Mouse (Mus musculus) embryonic facial prominence, embryonic 12.5 days (tissue): ENCODE measurements around the gene Fsip1. TPM values are rescaled to one million over a fixed set of nuclear protein-coding genes. Genes with fewer than 3 reads are reported as not detected.

Source experiments
- ATAC-seq: fragments of 200-750 bp; cut with Nextera tagmentation; 2 replicates; pipeline ENCODE4 v1.8.0; 2017; ENCODE audit not compliant: insufficient number of reproducible peaks, insufficient read depth, low FRiP score, low TSS enrichment
- H3K27ac ChIP-seq: fragments of 300-500 bp; sonication (generic); 2 replicates; pipeline ENCODE4 v1.5.1; 2016; ENCODE audit warnings: mild to moderate bottlenecking
- H3K27me3 ChIP-seq: fragments of 300-500 bp; sonication (generic); 2 replicates; pipeline ENCODE4 v1.6.1; 2016; ENCODE audit warnings: mild to moderate bottlenecking, moderate library complexity
- H3K36me3 ChIP-seq: fragments of 300-500 bp; sonication (generic); 2 replicates; pipeline ENCODE4 v1.6.1; 2016; ENCODE audit warnings: mild to moderate bottlenecking
- H3K4me1 ChIP-seq: fragments of 300-500 bp; sonication (generic); 2 replicates; pipeline ENCODE4 v1.6.1; 2016
- H3K4me2 ChIP-seq: fragments of 300-500 bp; sonication (generic); replicated peaks from 2 replicates; pipeline ENCODE4 v1.6.1; 2016; ENCODE audit warnings: mild to moderate bottlenecking, moderate library complexity
- H3K4me3 ChIP-seq: fragments of 300-500 bp; sonication (generic); 2 replicates; pipeline ENCODE4 v1.5.1; 2016; ENCODE audit warnings: mild to moderate bottlenecking
- H3K9ac ChIP-seq: fragments of 300-500 bp; sonication (generic); 2 replicates; pipeline ENCODE4 v1.6.1; 2016; ENCODE audit warnings: mild to moderate bottlenecking, moderate library complexity
- H3K9me3 ChIP-seq: fragments of 300-500 bp; sonication (generic); 2 replicates; pipeline ENCODE4 v1.6.1; 2016; ENCODE audit warnings: mild to moderate bottlenecking, moderate library complexity
- WGBS: fragments of 180-500 bp; shearing (Covaris S2); methylation state at CpG from one replicate; pipeline ENCODE4 v1.1.7; 2016; 5-methylcytosine and 5-hydroxymethylcytosine counted together
- polyA plus RNA-seq: library from polyadenylated mRNA; unstranded; fragments of >200 nt; fragmentation: Nextera tagmentation; extraction: Ambion mirVana; gene quantifications from 2 replicates; pipeline ENCODE4 v1.2.1, GENCODE M21; 2016

The Fsip1 gene
- polyA plus RNA-seq, 1 experiment from 2014 or later = 1.9 TPM

DNA sequence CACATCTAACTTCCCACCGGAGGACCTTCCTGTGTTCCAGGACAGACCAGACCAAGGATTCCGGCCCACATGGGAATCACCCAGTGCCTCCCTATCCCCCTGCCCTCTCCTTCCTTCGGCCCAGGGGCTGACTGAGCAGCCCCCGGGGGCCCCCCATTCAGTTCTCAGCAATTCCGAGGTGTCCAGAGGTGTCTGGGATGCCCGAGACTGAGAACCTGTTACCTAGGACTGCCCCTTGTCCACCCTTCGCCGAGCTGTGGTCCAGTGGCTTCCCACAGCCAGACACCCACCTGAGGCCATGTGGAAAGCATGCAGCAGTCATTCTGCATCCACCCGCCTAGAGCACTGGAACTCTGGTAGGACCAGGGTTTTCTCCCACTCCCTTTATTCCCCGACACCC lies 115.1 kb downstream of the Fsip1 start:
- no peak for ATAC-seq
- H3K4me1 ChIP-seq = no peaks in the 10 kb centered on the region
- WGBS = 92% methylated on average over 10 of the region's 10 CpGs
- H3K9me3 ChIP-seq = no peaks in the 10 kb centered on the region
- no peaks in the 10 kb centered on the region for H3K27me3 ChIP-seq
- no peak overlapping the region for H3K27ac ChIP-seq
- H3K4me2 ChIP-seq = no peak overlapping the region
- no peak overlapping the region for H3K4me3 ChIP-seq
- no peaks in the 10 kb centered on the region for H3K36me3 ChIP-seq
- H3K9ac ChIP-seq = no peak overlapping the region

DNA sequence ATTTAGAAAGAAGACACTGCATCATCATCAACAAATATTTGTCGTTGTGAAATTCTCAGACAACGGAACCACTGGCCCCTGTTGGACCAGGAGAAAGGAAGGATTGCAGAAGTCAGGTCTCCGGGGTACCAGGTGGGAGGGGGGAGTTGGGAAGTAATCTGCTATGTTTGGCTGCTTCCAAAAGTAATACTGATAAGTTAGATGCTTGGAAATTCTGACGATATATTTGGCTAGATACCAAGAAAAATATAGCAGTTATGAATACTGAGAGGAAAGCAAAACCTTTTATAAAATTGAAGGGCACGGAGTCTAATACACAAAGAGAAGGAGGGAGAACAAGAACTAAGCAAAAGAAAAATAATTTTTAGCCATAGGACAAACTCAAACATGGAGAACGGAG lies 117.5 kb downstream of the Fsip1 start:
- Histone ChIP-seq H3K27me3 (no peaks in the 10 kb centered on the region), H3K36me3 (no peaks in the 10 kb centered on the region)

DNA sequence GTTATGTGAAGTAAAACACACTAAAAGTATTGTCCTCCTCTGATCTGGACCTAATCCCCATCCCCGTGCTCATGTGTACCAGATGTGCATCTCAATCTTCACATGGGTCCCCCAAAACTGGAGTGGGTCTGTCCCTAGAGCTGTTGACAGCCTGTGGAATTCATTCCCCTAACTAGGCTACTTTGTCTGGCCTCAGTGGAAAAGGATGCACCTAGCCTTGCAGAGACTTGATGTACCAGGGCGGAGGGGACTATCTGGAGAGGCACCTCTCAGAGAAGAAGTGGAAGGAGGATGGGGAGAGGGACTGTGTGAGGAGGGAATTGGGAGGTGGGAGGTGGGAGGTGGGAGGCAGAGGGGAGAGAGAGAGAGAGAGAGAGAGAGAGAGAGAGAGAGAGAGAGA lies 119.0 kb downstream of the Fsip1 start:
- Histone ChIP-seq H3K4me3 (no peak overlapping the region), H3K4me1 (no peaks in the 10 kb centered on the region), H3K27ac (no peak overlapping the region), H3K4me2 (no peak overlapping the region), H3K9me3 (no peaks in the 10 kb centered on the region), H3K9ac (no peak overlapping the region), H3K27me3 (no peaks in the 10 kb centered on the region), H3K36me3 (no peaks in the 10 kb centered on the region)
- WGBS = 76% methylated on average over 2 of the region's 2 CpGs
- ATAC-seq = no peak

More for the DNA sequence above, 117.5 kb downstream of the Fsip1 start:
- H3K9ac ChIP-seq = no peak overlapping the region
- H3K27ac ChIP-seq = no peak overlapping the region
- H3K4me1 ChIP-seq = no peaks in the 10 kb centered on the region
- ATAC-seq = no peak
- 75% methylated on average over 6 of the region's 6 CpGs for WGBS
- no peak overlapping the region for H3K4me3 ChIP-seq
- H3K4me2 ChIP-seq = no peak overlapping the region
- no peaks in the 10 kb centered on the region for H3K9me3 ChIP-seq

DNA sequence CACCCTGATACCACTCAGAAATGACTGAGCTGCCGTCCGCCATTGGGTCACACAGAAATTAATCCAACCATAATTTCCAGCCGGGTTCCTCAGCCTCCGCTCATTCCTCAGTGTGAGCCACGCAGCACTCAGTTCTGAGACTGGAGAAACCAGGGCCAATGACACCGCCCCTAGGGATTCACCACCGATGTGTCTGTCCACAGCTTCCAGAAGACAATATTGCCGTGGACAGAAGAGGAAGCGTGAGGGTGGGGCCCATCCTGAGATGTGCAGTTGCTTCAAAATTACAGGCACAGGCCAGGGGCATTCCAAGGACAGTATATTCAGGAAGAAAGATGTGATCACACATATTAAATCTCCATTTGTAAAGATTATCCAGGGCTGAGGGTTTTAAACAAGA lies 119.7 kb downstream of the Fsip1 start:
- Histone ChIP-seq H3K27me3 (no peaks in the 10 kb centered on the region), H3K9ac (no peak overlapping the region), H3K4me3 (no peak overlapping the region), H3K9me3 (no peaks in the 10 kb centered on the region), H3K4me2 (no peak overlapping the region), H3K36me3 (no peaks in the 10 kb centered on the region), H3K4me1 (no peaks in the 10 kb centered on the region), H3K27ac (no peak overlapping the region)
- WGBS = 80% methylated on average over 9 of the region's 9 CpGs
- no peak for ATAC-seq

DNA sequence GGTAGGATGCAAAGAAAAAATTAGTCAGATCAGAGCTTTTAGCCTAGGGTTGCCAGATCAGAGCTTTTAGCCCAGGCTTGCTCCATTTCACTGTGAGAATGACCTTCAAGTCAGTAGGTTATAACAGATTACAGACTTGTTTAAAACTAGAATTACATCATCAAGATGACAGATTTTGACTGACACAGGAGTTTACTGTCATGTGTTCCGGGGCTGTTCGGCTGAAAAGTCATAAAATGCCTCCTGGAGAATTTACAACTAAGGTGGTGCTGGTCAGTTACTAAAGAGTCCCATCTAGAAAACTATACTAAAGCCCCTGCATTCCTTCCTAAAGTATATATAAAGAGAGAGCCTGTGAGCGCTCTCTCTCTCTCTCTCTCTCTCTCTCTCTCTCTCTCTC lies 128.5 kb downstream of the Fsip1 start:
- Histone ChIP-seq H3K4me3 (no peak overlapping the region), H3K27me3 (no peaks in the 10 kb centered on the region), H3K36me3 (peaks cover 28% of the 10 kb centered on the region), H3K4me2 (no peak overlapping the region), H3K9ac (no peak overlapping the region), H3K4me1 (no peaks in the 10 kb centered on the region), H3K9me3 (no peaks in the 10 kb centered on the region), H3K27ac (no peak overlapping the region)
- 73% methylated on average over 3 of the region's 3 CpGs for WGBS
- ATAC-seq = no peak

DNA sequence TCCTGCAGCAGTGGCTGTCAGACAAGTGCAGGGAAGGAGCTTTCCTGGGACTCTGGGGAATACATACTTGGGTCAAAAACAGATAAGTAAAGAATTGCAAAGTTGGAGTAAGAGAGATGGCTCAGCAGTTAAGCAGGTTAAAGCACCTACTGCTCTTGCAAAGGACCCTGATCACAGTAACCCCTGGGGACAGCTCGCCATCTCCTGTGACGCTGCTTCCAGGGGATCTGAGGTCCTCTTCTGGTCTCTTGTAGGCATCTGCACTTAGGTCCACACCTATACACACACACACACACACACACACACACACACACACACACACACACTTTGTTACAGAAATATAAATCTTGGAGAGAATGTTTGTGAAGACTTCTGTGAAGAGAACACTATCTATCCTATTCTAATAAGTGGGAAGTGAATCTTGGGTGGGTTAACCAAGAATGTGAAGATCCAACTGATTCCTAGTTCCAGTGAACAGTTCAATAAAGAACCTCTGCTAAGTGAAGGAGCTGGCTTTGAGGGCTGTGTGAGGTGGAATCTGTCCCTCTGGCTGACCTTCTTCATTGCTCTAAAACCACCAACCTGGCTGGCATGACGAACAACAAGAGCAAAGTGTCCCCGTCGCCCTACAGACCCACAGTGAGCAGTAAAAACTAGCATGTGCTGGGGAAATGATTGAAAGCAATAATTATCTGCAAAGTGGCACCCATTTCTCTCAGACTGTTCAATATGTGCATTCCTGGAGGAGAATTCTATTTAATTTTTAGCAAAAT lies 129.1 kb downstream of the Fsip1 start:
- no peaks in the 10 kb centered on the region for H3K27me3 ChIP-seq
- no peaks in the 10 kb centered on the region for H3K9me3 ChIP-seq
- H3K4me1 ChIP-seq = no peaks in the 10 kb centered on the region
- H3K4me2 ChIP-seq = no peak overlapping the region
- WGBS = 78% methylated on average over 5 of the region's 5 CpGs
- peaks cover 34% of the 10 kb centered on the region for H3K36me3 ChIP-seq
- ATAC-seq = no peak
- no peak overlapping the region for H3K27ac ChIP-seq
- no peak overlapping the region for H3K9ac ChIP-seq
- H3K4me3 ChIP-seq = no peak overlapping the region

DNA sequence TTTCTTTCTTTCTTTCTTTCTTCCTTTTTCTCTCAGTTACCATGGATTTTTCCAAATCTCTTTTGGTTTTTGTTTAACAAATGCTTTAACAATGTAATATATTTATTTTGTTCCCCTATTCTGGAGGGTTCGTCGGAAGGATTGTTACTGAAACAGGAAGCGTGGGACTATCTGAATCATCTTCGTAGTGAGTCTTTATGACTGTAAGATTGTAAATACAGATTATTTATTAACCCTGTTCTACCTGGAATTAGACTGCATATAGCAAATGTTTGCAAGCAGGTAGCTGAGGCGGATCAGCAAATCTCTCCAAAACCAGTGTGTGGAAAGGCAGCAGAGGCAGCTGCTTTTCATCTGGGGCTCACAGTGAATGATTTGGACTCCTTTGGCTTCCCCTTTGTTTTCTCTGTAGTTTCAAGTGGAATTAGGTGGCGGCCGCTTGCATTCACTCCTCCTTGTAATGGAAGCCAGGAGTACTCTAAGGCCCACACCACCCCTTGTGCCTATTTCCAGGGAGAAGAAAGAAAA lies 130.8 kb downstream of the Fsip1 start:
- H3K4me3 ChIP-seq = no peak overlapping the region
- H3K4me2 ChIP-seq = no peak overlapping the region
- H3K9ac ChIP-seq = no peak overlapping the region
- 55% methylated on average over 7 of the region's 7 CpGs for WGBS
- H3K9me3 ChIP-seq = no peaks in the 10 kb centered on the region
- no peak overlapping the region for H3K27ac ChIP-seq
- no peak for ATAC-seq
- peaks cover 49% of the 10 kb centered on the region for H3K36me3 ChIP-seq
- no peaks in the 10 kb centered on the region for H3K4me1 ChIP-seq
- H3K27me3 ChIP-seq = no peaks in the 10 kb centered on the region

DNA sequence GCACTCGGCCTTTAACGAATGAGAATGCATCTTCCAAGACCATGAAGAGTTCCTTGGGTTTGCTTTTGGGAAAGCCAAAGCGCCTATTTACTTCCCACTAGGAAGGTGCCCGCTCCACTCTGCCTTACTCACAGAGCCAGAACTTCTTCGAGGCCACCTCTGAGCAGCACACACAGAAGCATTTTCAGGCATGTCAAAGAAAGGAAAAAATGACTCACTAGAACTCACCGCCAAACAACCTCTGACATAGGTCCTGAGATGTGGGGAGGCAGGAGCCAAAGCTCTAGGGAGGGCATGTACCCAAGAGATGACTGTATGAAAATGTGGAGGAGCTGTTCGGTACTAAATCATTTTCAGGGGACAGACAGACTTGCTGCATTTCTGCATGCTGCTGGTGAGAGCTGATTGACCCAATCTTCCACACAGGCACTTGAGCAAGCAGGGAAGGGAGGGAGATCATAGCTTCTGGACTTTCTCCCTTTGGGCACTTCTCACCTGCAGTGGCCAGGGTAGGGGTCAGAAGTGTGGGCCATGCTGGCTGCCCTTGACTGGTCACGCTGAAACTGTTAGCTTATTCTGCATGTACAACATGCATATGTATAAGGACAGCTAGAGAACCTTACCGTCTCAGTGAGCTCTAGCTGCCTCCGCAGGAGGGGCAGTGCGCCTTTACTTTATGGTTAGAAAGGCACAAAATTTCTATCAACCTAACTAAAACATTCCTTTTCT lies 131.4 kb downstream of the Fsip1 start:
- H3K27me3 ChIP-seq = no peaks in the 10 kb centered on the region
- H3K9me3 ChIP-seq = no peaks in the 10 kb centered on the region
- H3K4me1 ChIP-seq = no peaks in the 10 kb centered on the region
- H3K9ac ChIP-seq = no peak overlapping the region
- 83% methylated on average over 11 of the region's 11 CpGs for WGBS
- H3K36me3 ChIP-seq = peaks cover 54% of the 10 kb centered on the region
- H3K4me3 ChIP-seq = no peak overlapping the region
- no peak overlapping the region for H3K4me2 ChIP-seq
- H3K27ac ChIP-seq = no peak overlapping the region
- ATAC-seq = no peak

DNA sequence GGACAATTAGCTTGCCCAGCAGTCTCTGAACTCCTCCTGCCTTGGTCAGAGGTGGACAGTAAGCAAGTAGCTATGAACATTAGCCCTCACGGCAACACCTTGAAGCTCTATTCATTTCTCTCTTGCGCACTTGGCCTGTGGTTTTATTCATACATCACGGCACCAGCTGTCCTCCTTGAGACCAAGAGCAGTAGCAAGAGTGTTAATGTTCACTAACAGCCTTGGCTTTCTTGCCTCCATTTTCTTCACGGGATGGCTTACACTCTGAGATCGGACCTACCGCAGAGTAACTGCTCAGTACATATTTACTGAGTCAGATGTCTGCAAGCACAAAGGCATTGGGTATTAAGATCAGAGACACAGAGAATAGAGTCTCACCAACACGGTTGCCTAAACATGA lies 132.3 kb downstream of the Fsip1 start:
- ATAC-seq = no peak
- Histone ChIP-seq H3K4me3 (no peak overlapping the region), H3K9ac (no peak overlapping the region), H3K27me3 (no peaks in the 10 kb centered on the region), H3K27ac (no peak overlapping the region), H3K9me3 (no peaks in the 10 kb centered on the region), H3K4me2 (no peak overlapping the region), H3K4me1 (no peaks in the 10 kb centered on the region), H3K36me3 (peaks cover 63% of the 10 kb centered on the region)
- 84% methylated on average over 7 of the region's 7 CpGs for WGBS

DNA sequence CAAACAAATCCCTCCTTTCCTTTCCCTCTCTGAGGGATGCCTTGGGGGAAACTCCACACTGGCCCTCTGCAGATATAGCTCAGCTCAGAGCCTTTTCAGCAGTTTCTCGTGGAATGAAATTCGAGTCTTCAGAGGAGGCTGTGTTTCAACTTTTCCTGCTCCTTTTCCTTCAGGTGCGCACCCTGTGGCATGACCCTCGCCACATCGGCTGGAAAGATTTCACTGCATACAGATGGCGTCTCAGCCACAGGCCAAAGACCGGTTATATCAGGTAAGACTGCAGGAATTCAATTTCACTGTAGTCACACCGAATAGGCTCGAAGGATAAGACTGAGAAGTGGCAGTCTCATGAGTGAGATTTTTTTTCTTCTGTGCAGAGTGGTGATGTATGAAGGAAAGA lies 133.0 kb downstream of the Fsip1 start:
- Histone ChIP-seq H3K27me3 (no peaks in the 10 kb centered on the region), H3K4me2 (no peak overlapping the region), H3K36me3 (peaks cover 70% of the 10 kb centered on the region), H3K9me3 (no peaks in the 10 kb centered on the region), H3K4me1 (no peaks in the 10 kb centered on the region), H3K4me3 (no peak overlapping the region), H3K27ac (no peak overlapping the region), H3K9ac (no peak overlapping the region)
- 66% methylated on average over 9 of the region's 9 CpGs for WGBS
- no peak for ATAC-seq

DNA sequence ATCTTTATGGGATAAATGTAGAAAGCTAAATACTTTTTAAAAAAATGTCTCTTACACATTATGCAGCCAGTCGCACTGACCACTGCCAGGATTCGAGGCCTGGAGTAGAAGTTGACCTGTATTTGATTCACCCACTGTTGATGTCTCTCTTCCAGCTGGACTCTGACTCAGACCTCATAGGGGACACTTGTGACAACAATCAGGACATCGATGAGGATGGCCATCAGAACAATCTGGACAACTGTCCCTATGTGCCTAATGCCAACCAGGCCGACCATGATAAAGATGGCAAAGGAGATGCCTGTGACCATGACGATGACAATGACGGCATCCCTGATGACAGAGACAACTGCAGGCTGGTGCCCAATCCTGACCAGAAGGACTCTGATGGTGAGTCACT lies 134.5 kb downstream of the Fsip1 start:
- no peak for ATAC-seq
- Histone ChIP-seq H3K4me2 (no peak overlapping the region), H3K9ac (no peak overlapping the region), H3K27ac (no peak overlapping the region), H3K4me3 (no peak overlapping the region), H3K36me3 (peaks cover 85% of the 10 kb centered on the region), H3K9me3 (no peaks in the 10 kb centered on the region), H3K4me1 (0 out of 2 replicates have a peak, but pooled peaks cover 4% of the 10 kb centered on the region), H3K27me3 (no peaks in the 10 kb centered on the region)
- whole genome bisulfite sequencing = 92% methylated on average over 6 of the region's 6 CpGs

DNA sequence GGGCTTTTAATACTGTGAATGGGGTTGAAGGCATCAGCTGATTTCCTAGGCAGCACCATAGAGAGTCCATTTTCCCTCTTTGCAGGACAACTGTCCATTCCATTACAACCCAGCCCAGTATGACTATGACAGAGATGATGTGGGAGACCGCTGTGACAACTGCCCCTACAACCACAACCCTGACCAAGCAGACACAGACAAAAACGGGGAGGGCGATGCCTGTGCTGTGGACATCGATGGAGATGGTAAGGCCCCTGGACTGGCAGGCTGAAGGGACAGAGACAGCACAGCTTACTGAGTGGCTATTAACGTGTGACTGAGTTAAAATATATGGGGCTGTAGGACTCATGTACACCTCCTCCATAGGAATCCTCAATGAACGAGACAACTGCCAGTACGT lies 136.0 kb downstream of the Fsip1 start:
- no peaks in the 10 kb centered on the region for H3K27me3 ChIP-seq
- 0 out of 2 replicates have a peak, but pooled peaks cover 9% of the 10 kb centered on the region for H3K4me1 ChIP-seq
- 93% methylated on average over 7 of the region's 7 CpGs for WGBS
- H3K36me3 ChIP-seq = peaks cover 93% of the 10 kb centered on the region
- no peak for ATAC-seq
- H3K9ac ChIP-seq = no peak overlapping the region
- no peak overlapping the region for H3K4me3 ChIP-seq
- no peaks in the 10 kb centered on the region for H3K9me3 ChIP-seq
- no peak overlapping the region for H3K27ac ChIP-seq
- no peak overlapping the region for H3K4me2 ChIP-seq
